Mouse (Mus musculus) intestine, postnatal 0 days (tissue): ENCODE results near the gene Cspg4. TPM values are rescaled to one million over a fixed set of nuclear protein-coding genes. Genes with fewer than 3 reads are reported as not detected.

Experiments used
- ATAC-seq: fragments of 200-750 bp; cut with Nextera tagmentation; 2 replicates; pipeline ENCODE4 v1.8.0; 2017; ENCODE audit warnings: mild to moderate bottlenecking, moderate TSS enrichment, moderate library complexity
- H3K27ac ChIP-seq: fragments of 300-500 bp; sonication (generic); 2 replicates; pipeline ENCODE4 v1.5.1; 2014; ENCODE audit warnings: mild to moderate bottlenecking, low read depth, low read length, moderate library complexity
- H3K27me3 ChIP-seq: fragments of 300-500 bp; sonication (generic); replicated peaks from 2 replicates; pipeline ENCODE4 v1.6.1; 2014; ENCODE audit warnings: low read length, mixed read lengths; ENCODE audit not compliant: control insufficient read depth, insufficient read depth
- H3K36me3 ChIP-seq: fragments of 300-500 bp; sonication (generic); 2 replicates; pipeline ENCODE4 v1.6.1; 2014; ENCODE audit warnings: mild to moderate bottlenecking, moderate library complexity; ENCODE audit not compliant: control insufficient read depth, insufficient read depth
- H3K4me1 ChIP-seq: fragments of 300-500 bp; sonication (generic); replicated peaks from 2 replicates; pipeline ENCODE4 v1.6.1; 2014; ENCODE audit warnings: antibody characterized with exemption, low read length, mixed read lengths; ENCODE audit not compliant: control insufficient read depth, insufficient read depth
- H3K4me2 ChIP-seq: fragments of 300-500 bp; sonication (generic); replicated peaks from 2 replicates; pipeline ENCODE4 v1.6.1; 2014; ENCODE audit warnings: low read depth, mild to moderate bottlenecking, moderate library complexity
- H3K4me3 ChIP-seq: fragments of 300-500 bp; sonication (generic); 2 replicates; pipeline ENCODE4 v1.5.1; 2014; ENCODE audit warnings: low read depth, low read length
- H3K9ac ChIP-seq: fragments of 300-500 bp; sonication (generic); 2 replicates; pipeline ENCODE4 v1.6.1; 2014; ENCODE audit warnings: mild to moderate bottlenecking, low read depth, low read length
- H3K9me3 ChIP-seq: fragments of 300-500 bp; sonication (generic); 2 replicates; pipeline ENCODE4 v1.6.1; 2016; ENCODE audit warnings: mixed run types; ENCODE audit not compliant: control insufficient read depth
- CTCF ChIP-seq: sonication (generic); IDR thresholded peaks from 2 replicates; pipeline ENCODE4 v1.5.1; 2016; ENCODE audit warnings: low read depth, mild to moderate bottlenecking, control low read depth, antibody characterized with exemption, moderate library complexity
- WGBS: fragments of 180-500 bp; shearing (Covaris S2); extraction: QIAGEN DNeasy Blood & Tissue Kit; methylation state at CpG from one replicate; pipeline ENCODE4 v1.1.7; 2014; 5-methylcytosine and 5-hydroxymethylcytosine counted together
- polyA plus RNA-seq: library from polyadenylated mRNA; unstranded; fragments of >200 nt; fragmentation: Nextera tagmentation; extraction: Ambion mirVana; gene quantifications from 2 replicates; pipeline ENCODE4 v1.2.1, GENCODE M21; 2015

Gene Cspg4
- polyA plus RNA-seq, 1 experiment from 2014 or later: 8.2 TPM

GRCm38 (mm10) chr9:56927191-56928012, 62.6 kb downstream of the Cspg4 start:
- 3% methylated on average over 35 of the region's 35 CpGs for WGBS
- peak overlapping the region; percentile 81 for H3K4me2 ChIP-seq
- H3K27me3 ChIP-seq: peaks cover 15% of the 10 kb centered on the region
- peak overlapping the region; percentile 45 for H3K9ac ChIP-seq
- H3K36me3 ChIP-seq: peaks cover 5% of the 10 kb centered on the region; the same call in 1 of the 2 replicates
- peak overlapping the region; percentile 79 for H3K27ac ChIP-seq
- ATAC-seq: no peak
- H3K4me1 ChIP-seq: 0 out of 2 replicates have a peak, but pooled peaks cover 4% of the 10 kb centered on the region
- no peak for TF ChIP-seq CTCF
- peak overlapping the region; percentile 59 for H3K4me3 ChIP-seq
- H3K9me3 ChIP-seq: no peaks in the 10 kb centered on the region

GRCm38 (mm10) chr9:56928041-56928811, 63.4 kb downstream of the Cspg4 start, which contains the start of gene Snx33:
Gene Snx33 (minus strand): TSS chr9:56928371.
- ATAC-seq: peak; percentile 77
- H3K4me2 ChIP-seq: peak within 1 kb of the TSS; percentile 81
- H3K27ac ChIP-seq: peak within 1 kb of the TSS; percentile 79
- peak within 1 kb of the TSS; percentile 45 for H3K9ac ChIP-seq
- no peaks in the 10 kb centered on the region for H3K9me3 ChIP-seq
- 0 out of 2 replicates have a peak, but pooled peaks cover 4% of the 10 kb centered on the region for H3K4me1 ChIP-seq
- H3K4me3 ChIP-seq: peak within 1 kb of the TSS; percentile 59
- peaks cover 5% of the 10 kb centered on the region; the same call in 1 of the 2 replicates for H3K36me3 ChIP-seq
- H3K27me3 ChIP-seq: peaks cover 15% of the 10 kb centered on the region
- peak; percentile 83 for TF ChIP-seq CTCF
- WGBS: under 1% methylated on average over 49 of the region's 50 CpGs

- 33% methylated on average over 4 of the region's 4 CpGs for WGBS
- Histone ChIP-seq H3K36me3 (peaks cover 5% of the 10 kb centered on the region; the same call in 1 of the 2 replicates), H3K27me3 (peaks cover 15% of the 10 kb centered on the region), H3K9ac (no peak overlapping the region), H3K4me3 (no peak overlapping the region), H3K27ac (no peak overlapping the region), H3K4me2 (no peak overlapping the region), H3K4me1 (0 out of 2 replicates have a peak, but pooled peaks cover 4% of the 10 kb centered on the region), H3K9me3 (no peaks in the 10 kb centered on the region)
- ATAC-seq: no peak
- no peak for TF ChIP-seq CTCF
Observed at GRCm38 (mm10) chr9:56929496-56929895, 64.7 kb downstream of the Cspg4 start.

GRCm38 (mm10) chr9:56930556-56930955, 65.7 kb downstream of the Cspg4 start:
- no peak overlapping the region for H3K9ac ChIP-seq
- H3K4me1 ChIP-seq: 0 out of 2 replicates have a peak, but pooled peaks cover 4% of the 10 kb centered on the region
- peaks cover 5% of the 10 kb centered on the region; the same call in 1 of the 2 replicates for H3K36me3 ChIP-seq
- H3K9me3 ChIP-seq: no peaks in the 10 kb centered on the region
- H3K27me3 ChIP-seq: peaks cover 15% of the 10 kb centered on the region
- H3K4me3 ChIP-seq: no peak overlapping the region
- WGBS: 50% methylated on average over 1 of the region's 1 CpGs
- no peak for TF ChIP-seq CTCF
- H3K4me2 ChIP-seq: no peak overlapping the region
- ATAC-seq: no peak
- H3K27ac ChIP-seq: no peak overlapping the region

- 18% methylated on average over 6 of the region's 6 CpGs for WGBS
- Histone ChIP-seq H3K36me3 (no peaks in the 10 kb centered on the region), H3K27ac (0 out of 2 replicates have a peak overlapping the region, but pooled peaks have one; percentile 88), H3K4me1 (no peaks in the 10 kb centered on the region), H3K4me2 (peak overlapping the region; percentile 85), H3K27me3 (no peaks in the 10 kb centered on the region; the same call in 1 of the 2 replicates), H3K9ac (no peak overlapping the region), H3K9me3 (no peaks in the 10 kb centered on the region), H3K4me3 (peak overlapping the region; percentile 70)
- ATAC-seq: peak; percentile 35
- TF ChIP-seq CTCF: no peak
Observed at GRCm38 (mm10) chr9:56936861-56937222, 72.0 kb downstream of the Cspg4 start.
